ENCODE assay signal across 20 mouse cellular contexts in the genomic region with DNA sequence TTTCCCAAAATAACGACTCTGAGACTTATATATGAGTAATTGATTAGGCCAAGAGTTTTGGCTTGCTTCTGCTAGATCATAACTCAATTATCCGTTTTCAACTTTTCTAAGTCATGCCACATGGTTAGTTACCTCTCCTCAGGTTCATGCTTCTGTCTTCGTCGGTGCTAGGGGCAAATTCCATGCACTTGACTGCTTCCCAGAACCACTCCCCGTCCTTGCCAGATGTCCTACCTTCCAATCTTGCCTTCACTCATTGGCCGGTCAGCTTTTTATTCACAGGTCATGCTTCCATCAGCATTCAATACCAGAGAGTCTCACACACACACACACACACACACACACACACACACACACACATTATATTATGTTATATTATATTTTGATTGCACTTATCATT.
"Had no signal": no experiment of that assay in that cellular context is flagged by ENCODE, and none has a peak within 500 bp of the region (broad histone marks: within the 10 kb centered on the region; RNA-seq: fewer than 3 reads in every experiment).

No protein-coding gene starts in this region.

- H3K36me3 ChIP-seq: limb, embryonic 10.5 days; limb, embryonic 13.5 days; midbrain, embryonic 12.5 days; midbrain, embryonic 15.5 days; neural tube, embryonic 12.5 days; neural tube, embryonic 15.5 days had no signal

- H3K27ac ChIP-seq: hindbrain, postnatal 0 days; limb, embryonic 10.5 days; limb, embryonic 13.5 days; liver, embryonic 14.5 days; macrophage; midbrain, embryonic 12.5 days; midbrain, embryonic 15.5 days; neural tube, embryonic 12.5 days; neural tube, embryonic 15.5 days; stomach, postnatal 0 days had no signal

- H3K4me2 ChIP-seq: limb, embryonic 13.5 days; liver, embryonic 11.5 days; lung, embryonic 14.5 days; midbrain, embryonic 12.5 days; midbrain, embryonic 15.5 days; neural tube, embryonic 12.5 days; neural tube, embryonic 15.5 days had no signal

- ATAC-seq: hindbrain, postnatal 0 days; inflammation-experienced regulatory T-cells, adult 6 months; liver, postnatal 0 days; lung, postnatal 0 days; midbrain, embryonic 15.5 days had no signal

- H3K9ac ChIP-seq: limb, embryonic 13.5 days; liver, embryonic 14.5 days; liver, postnatal 0 days; lung, embryonic 14.5 days; midbrain, embryonic 12.5 days; midbrain, embryonic 15.5 days; neural tube, embryonic 12.5 days; neural tube, embryonic 15.5 days had no signal

- H3K27me3 ChIP-seq: limb, embryonic 13.5 days; midbrain, embryonic 12.5 days; midbrain, embryonic 15.5 days; neural tube, embryonic 12.5 days; neural tube, embryonic 15.5 days had no signal

- H3K4me3 ChIP-seq: layer of hippocampus, adult 2 months; limb, embryonic 10.5 days; limb, embryonic 13.5 days; midbrain, embryonic 12.5 days; midbrain, embryonic 15.5 days; neural tube, embryonic 12.5 days; neural tube, embryonic 15.5 days had no signal

- DNase-seq: layer of hippocampus, adult 9-11 months; liver, postnatal 0 days; thymus, adult 2 months; thymus, postnatal 14 days; thymus, postnatal 4 days had no signal

- H3K9me3 ChIP-seq: limb, embryonic 10.5 days; limb, embryonic 13.5 days; midbrain, embryonic 12.5 days; midbrain, embryonic 15.5 days; neural tube, embryonic 12.5 days; neural tube, embryonic 15.5 days had no signal
